Mouse (Mus musculus) c-Kit-negative CD71-positive TER-119-positive erythroid progenitor cells, embryonic 14.5 days (primary cell): ENCODE measurements around the gene Plcxd1.
A peak's percentile ranks its signal among the peaks of the same experiment; 100 is the strongest.
"Not testable (repeated sequence)": the region's sequence is repeated elsewhere in the genome, so short reads cannot be mapped to it uniquely, and the experiment has no call there.

ENCODE experiments used
- DNase-seq: peaks from one replicate; pipeline ENCODE4 v3.0.0-alpha.2; 2013; ENCODE audit warnings: low read depth, low spot score

The Plcxd1 gene

DNA sequence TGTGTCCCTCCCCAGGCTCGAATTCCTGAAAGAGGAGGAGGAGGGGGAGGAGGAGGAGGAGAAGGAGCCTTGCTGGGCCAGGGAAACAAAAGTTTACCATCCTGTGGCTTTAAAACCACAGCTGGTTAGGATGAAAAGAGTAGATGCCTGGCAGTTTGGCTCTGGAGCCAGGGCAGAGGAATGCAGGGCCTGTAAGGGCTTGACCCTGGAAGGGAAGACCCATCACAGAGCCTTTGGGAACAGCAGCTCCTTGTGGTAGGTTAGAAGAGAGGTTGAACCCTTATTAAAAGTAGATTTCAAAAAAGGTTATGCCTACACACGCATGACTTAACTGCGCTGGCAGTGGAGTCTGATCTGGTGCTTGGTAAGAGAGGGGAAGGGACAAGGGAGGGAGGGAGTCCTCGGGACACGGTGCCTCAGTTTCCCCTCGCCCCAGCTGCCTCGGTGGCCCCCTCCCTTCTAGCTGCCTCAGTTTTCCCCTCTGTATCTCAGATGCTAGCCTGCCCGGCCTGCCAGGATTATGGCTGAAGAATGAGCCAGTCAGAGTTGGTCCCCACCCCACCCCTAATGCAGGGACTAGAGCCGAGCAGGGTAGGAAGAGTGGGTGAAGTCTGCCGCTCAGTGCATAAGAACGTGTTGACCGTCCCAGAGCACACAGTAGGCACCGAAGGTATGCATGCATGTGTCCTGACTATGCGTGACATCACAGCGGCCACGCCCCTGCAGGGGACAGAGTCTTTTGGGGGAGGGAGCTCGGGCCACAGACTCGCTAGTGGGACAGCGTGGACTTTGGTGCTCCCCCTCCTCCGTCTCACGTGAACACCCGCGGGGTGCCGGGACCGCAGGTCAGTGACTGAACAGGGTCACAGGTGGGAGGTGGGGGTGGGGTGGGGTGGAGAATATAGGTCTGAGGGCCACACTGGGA lies at the start of gene Plcxd1:
Gene Plcxd1 (plus strand): TSS at position 314 of the 925 bp plus-strand sequence.
- no peak for DNase-seq

DNA sequence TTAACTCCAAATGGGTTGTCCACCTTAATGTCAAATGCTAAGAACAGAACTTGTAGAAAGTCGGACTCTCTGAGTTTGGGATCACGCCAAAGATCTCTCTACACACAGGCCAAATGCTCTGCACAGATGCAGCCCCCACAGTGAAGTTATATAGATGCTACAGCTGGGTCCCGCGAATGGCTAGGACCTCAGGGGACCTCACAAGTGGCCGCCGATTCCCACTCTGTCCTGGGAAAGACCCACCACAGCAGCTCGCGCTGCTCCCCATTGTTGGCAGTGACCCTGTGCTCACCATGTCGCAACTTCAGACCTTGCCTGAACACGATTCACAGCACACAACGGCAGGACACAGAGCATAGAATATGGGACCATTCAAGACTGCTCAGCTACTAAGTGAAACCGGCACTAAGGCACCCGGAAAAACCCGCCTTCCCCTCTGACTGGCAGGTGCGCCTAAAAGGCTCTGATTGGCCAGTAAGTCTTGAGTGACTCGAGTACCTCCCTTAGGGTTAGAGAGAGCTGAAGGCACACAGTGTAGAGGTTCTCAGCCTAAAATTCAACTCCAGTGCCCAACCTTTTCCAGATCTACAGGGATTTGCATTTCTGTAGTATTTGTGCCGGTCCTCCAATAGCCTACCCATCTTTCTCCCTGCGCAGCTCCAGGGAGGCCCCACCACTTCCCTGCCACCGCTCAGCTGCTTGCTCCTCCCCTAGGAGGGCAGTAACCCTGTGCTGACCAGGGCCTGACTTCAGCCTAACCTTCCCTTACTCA lies 41.9 kb upstream of the Plcxd1 start:
- DNase-seq, result peak; percentile 60

DNA sequence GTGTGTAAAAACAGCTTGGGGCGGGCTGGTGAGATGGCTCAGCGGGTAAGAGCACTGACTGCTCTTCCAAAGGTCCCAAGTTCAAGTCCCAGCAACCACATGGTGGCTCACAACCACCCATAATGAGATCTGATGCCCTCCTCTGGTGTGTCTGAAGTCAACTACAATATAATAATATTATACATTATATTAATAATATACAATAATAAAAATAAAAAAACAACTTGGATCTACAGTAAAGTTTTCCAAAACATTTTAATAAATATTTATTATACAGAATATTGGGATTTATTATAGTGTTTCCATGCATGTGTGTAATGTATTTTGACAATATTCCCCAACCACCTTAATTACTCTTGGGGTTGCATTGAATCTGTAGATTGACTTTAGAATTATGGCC lies 27.4 kb upstream of the Plcxd1 start, which contains the start of gene Gm17655:
Gene Gm17655 (minus strand): TSS at position 101 of the 400 bp plus-strand sequence.
- not testable (repeated sequence) for DNase-seq

DNA sequence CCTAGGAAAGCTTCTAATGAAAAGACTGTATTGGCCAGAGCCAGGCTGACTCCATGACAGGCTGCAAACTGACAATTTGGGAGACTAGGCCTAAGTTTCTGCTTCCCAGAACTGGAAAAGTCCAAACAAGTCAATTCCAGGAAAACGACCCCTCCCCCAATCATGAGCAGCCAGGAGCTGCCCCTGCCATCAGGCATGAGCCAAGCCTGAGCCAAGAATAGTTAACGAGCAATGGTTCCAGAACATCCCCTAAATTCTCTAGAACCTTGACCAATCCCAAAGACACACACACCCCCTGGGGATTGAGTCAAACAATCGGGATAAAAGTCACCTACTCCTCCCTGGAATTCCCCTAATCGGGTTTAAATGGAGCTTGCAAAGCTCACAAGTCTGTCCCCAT lies 16.8 kb upstream of the Plcxd1 start:
- no peak for DNase-seq

GRCm38 (mm10) chr5:110086161-110086866 lies 13.5 kb upstream of the Plcxd1 start:
- no peak for DNase-seq

DNA sequence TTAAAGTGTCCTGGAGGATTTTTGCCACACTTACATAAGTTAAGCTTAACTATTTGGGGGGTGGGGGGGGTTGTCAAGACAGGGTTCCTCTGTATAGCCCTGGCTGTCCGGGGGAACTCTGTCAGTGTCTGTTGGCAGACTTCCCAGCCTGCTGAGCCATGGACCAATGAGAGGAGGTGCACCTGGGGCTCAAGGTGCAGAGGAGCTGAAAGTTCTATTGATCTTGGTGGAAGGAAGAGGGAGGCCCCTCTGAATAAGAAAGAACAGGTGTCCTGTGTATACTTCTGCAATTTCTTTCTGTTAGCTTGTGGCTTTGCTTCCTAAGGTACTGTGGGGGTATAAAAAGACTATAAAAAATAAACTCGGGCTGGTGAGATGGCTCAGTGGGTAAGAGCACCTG lies 8.2 kb upstream of the Plcxd1 start:
- DNase-seq, result no peak

DNA sequence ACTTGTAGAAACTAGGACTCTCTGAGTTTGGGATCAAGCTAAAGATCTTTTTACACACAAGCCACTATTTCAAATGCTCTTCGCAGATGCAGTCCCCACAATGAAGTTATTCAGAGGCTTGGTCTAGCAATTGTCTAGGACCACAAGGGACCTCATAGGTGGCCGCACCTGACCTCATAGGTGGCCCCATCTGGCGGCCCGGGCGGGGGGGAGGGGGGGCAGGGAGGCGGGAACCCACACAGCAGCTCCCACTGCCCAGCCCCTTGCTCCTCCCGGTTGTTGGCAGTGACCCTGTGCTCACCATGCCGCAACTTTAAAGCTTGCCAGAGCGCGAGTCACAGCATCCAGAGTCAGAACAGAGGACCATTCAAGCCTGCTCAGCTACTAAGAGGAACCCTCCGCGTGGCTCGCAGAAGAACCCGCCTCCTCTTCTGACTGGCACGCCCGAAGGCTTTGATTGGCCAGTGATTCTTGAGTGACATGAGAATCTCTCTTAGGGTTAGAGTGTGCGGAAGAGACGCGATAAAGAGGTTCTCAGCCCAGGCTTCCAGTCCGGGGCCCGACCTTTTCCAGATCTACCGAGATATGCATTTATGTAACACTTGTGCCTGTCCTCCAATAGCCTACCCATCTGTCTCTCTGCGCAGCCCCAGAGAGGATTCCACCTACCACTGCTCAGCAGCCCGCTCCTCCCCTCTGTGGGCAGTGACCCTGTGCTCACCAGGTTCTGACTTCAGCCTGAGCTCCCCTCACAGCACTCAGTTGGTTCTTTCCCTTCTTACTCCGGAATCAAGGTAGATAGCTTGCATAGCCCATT lies 5.5 kb upstream of the Plcxd1 start, which contains the start of gene Gm35315:
Gene Gm35315 (minus strand): TSS at position 391 of the 817 bp plus-strand sequence.
- peak; percentile 75 for DNase-seq

GRCm38 (mm10) chr5:110094847-110095213 lies 4.9 kb upstream of the Plcxd1 start:
- no peak for DNase-seq

- no peak for DNase-seq
Measured at GRCm38 (mm10) chr5:110098991-110099477, 735 bp upstream of the Plcxd1 start.

DNA sequence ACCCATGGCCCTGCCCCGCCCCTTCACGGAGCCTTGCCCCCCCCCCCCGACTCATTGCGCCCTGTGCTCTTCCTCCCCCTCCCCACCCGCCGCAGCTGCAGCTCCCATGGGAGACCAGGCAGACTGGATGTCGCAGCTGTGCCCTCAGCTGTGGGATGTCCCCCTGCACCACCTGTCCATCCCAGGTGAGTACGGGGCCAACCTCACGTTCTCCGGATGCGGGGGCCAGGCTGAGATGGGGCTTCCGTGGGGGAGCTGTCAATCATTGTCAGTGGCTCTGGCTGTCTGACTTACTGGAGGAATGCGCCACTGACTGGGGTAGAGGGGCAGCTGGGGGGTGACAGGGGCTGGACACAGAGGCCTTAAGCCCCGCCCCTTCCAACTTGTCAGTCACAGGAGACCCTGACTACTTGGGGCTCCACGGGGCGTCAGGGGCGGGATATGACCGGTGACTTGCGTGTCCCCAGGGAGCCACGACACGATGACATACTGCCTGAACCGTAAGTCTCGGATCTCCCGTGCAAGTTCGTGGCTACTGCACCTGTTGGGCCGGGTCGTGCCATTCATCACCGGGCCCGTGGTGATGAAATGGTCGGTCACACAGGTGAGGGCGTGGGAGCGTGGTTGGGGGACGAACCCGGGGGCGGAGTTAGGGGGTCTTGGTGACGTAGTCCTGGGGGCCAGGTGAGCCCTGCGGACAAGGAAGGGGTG lies 1.3 kb downstream of the Plcxd1 start:
- no peak for DNase-seq

- DNase-seq, result no peak
Measured at GRCm38 (mm10) chr5:110101716-110102347, 2.1 kb downstream of the Plcxd1 start.

- DNase-seq, result no peak
Measured at GRCm38 (mm10) chr5:110102429-110102828, 2.7 kb downstream of the Plcxd1 start.

GRCm38 (mm10) chr5:110102853-110103625 lies 3.3 kb downstream of the Plcxd1 start:
- no peak for DNase-seq

DNA sequence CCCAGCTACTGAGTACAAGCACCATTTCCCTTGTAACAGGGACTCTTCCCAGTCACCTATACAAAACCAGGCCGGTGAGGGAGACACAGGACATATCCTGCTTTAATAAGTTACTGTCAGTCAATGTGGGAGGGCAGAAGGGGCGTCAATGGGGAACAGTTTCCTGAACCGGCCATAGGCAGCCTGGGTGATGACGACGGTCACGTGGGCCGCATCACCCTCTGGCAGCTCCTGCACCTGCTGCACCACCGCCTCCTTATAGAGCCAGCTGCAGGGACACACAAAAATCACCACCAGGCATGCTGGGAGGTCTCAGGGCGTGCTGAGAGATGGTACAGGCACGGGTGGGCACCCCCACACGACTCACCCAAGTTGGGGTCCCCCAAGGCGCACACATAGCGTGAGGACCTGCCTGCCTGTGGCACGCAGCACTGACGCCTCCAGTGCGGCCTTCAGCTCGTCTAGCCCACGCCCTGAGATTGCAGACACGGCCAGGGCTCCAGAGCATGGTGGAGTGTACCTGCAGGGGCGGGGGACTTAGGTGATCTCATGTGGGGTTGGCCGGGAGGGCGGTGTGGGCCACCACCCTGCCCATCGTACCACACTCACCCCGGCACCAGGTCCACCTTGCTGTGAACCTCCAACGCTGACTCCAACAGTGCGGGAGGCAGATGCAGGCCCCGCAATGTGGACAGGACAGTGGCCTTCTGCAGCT lies 4.3 kb downstream of the Plcxd1 start:
- no peak for DNase-seq

GRCm38 (mm10) chr5:110104616-110105380 lies 5.0 kb downstream of the Plcxd1 start:
- no peak for DNase-seq

- DNase-seq, result no peak
Measured at GRCm38 (mm10) chr5:110106140-110106871, 6.5 kb downstream of the Plcxd1 start.
